Mouse (Mus musculus) megakaryocyte, adult 5-6 weeks (primary cell): ENCODE data around the gene Zcchc8. TPM values are rescaled to one million over a fixed set of nuclear protein-coding genes. Genes with fewer than 3 reads are reported as not detected.

Experiments used
- ATAC-seq: 2 replicates; pipeline ENCODE4 v1.8.0; 2016; ENCODE audit warnings: mild to moderate bottlenecking, inconsistent platforms; ENCODE audit not compliant: poor library complexity, severe bottlenecking
- total RNA-seq, 2 experiments: library from RNA; stranded (forward) in 1 of 2; stranded (reverse) in 1 of 2; fragments of 153-499, 151-499 nt in 1 of 2; fragments of 221-1000, 200-1000 nt in 1 of 2; gene quantifications; 2 replicates each; pipeline versions ENCODE4 v1.2.3 to v1.2.4; 2015 to 2017

Gene Zcchc8
- total RNA-seq, 2 experiments from 2014 or later: 43.9 to 122 TPM

- ATAC-seq: peak; percentile 77
Observed at GRCm38 (mm10) chr5:123684221-123685144, 36.4 kb downstream of the Zcchc8 start, which contains the start of gene Clip1. Clip1 (minus strand) TSS chr5:123684618.

GRCm38 (mm10) chr5:123683377-123684220 is 37.3 kb downstream of the Zcchc8 start:
- peak; percentile 11; the same call in 1 of the 2 replicates for ATAC-seq

- ATAC-seq: no peak
Observed at GRCm38 (mm10) chr5:123683043-123683376, 37.9 kb downstream of the Zcchc8 start.

GRCm38 (mm10) chr5:123682372-123682771 is 38.5 kb downstream of the Zcchc8 start:
- peak; percentile 70 for ATAC-seq

GRCm38 (mm10) chr5:123679546-123680263 is 41.2 kb downstream of the Zcchc8 start:
- no peak for ATAC-seq

- ATAC-seq: no peak
Observed at GRCm38 (mm10) chr5:123679106-123679505, 41.8 kb downstream of the Zcchc8 start.

GRCm38 (mm10) chr5:123675717-123676116 is 45.2 kb downstream of the Zcchc8 start:
- no peak for ATAC-seq

GRCm38 (mm10) chr5:123675221-123675620 is 45.7 kb downstream of the Zcchc8 start:
- peak; percentile 65 for ATAC-seq

- ATAC-seq: no peak
Observed at GRCm38 (mm10) chr5:123671473-123671820, 49.5 kb downstream of the Zcchc8 start.

GRCm38 (mm10) chr5:123670800-123671472 is 50.0 kb downstream of the Zcchc8 start:
- peak; percentile 85 for ATAC-seq

GRCm38 (mm10) chr5:123669991-123670799 is 50.7 kb downstream of the Zcchc8 start:
- ATAC-seq: peak; percentile 23

- no peak for ATAC-seq
Observed at GRCm38 (mm10) chr5:123667915-123668314, 53.0 kb downstream of the Zcchc8 start.

GRCm38 (mm10) chr5:123665956-123666355 is 54.9 kb downstream of the Zcchc8 start:
- no peak for ATAC-seq

GRCm38 (mm10) chr5:123664329-123664728 is 56.6 kb downstream of the Zcchc8 start:
- no peak for ATAC-seq

- ATAC-seq: peak; percentile 35; the same call in 1 of the 2 replicates
Observed at GRCm38 (mm10) chr5:123662059-123662458, 58.8 kb downstream of the Zcchc8 start.

- no peak for ATAC-seq
Observed at GRCm38 (mm10) chr5:123661602-123662001, 59.3 kb downstream of the Zcchc8 start.

- peak; percentile 21; the same call in 1 of the 2 replicates for ATAC-seq
Observed at GRCm38 (mm10) chr5:123657651-123658050, 63.2 kb downstream of the Zcchc8 start.

- no peak for ATAC-seq
Observed at GRCm38 (mm10) chr5:123654937-123655336, 66.0 kb downstream of the Zcchc8 start.

- no peak for ATAC-seq
Observed at GRCm38 (mm10) chr5:123653287-123653801, 67.6 kb downstream of the Zcchc8 start.
